Mouse (Mus musculus): Measurements from ENCODE around the gene Exoc3l2. TPM values are rescaled to one million over a fixed set of nuclear protein-coding genes. Genes with fewer than 3 reads are reported as not detected.
"Not testable (repeated sequence)": the region's sequence is repeated elsewhere in the genome, so short reads cannot be mapped to it uniquely, and the experiment has no call there.

Gene Exoc3l2
- polyA plus RNA-seq, 2 experiments = 1.9 to 3.5 TPM

GRCm38 (mm10) chr7:19508150-19508923 is 45.2 kb downstream of the Exoc3l2 start, which contains the start of the genes Bloc1s3 and Trappc6a:
Bloc1s3 (minus strand) TSS chr7:19508367.
Trappc6a (plus strand) TSS chr7:19508395.
- WGBS = under 1% methylated on average over 56 of the region's 56 CpGs
- H3K4me3 ChIP-seq (replicated peaks; ENCODE audit: low read length) = peak within 1 kb of the TSS; percentile 84
- DNase-seq (ENCODE audit: low spot score) (peak; percentile 95), ATAC-seq (ENCODE audit: low FRiP score, low read depth) (peak; percentile 97)
- peaks cover 7% of the 10 kb centered on the region for H3K4me1 ChIP-seq (ENCODE audit: control insufficient read depth, insufficient read depth, low read length)
- TF ChIP-seq POLR2A (IDR thresholded peaks at IDR 0.05; ENCODE audit: borderline replicate concordance, extremely low read depth, insufficient read depth, insufficient read length) = 0 out of 2 replicates have a peak, but pooled peaks have one; percentile 71
- H3K9ac ChIP-seq (ENCODE audit: low read depth, low read length, severe bottlenecking) = peak within 1 kb of the TSS; percentile 80
- peak within 1 kb of the TSS; percentile 98 for H3K4me2 ChIP-seq (replicated peaks; ENCODE audit: low read depth, low read length, severe bottlenecking)
- H3K36me3 ChIP-seq (ENCODE audit: control insufficient read depth, insufficient read depth, low read length) = no peaks in the 10 kb centered on the region
- no peaks in the 10 kb centered on the region for H3K9me3 ChIP-seq (ENCODE audit: control insufficient read depth, low read length)
- H3K27ac ChIP-seq (replicated peaks; ENCODE audit: low read depth, low read length) = peak within 1 kb of the TSS; percentile 19; the same call in 1 of the 2 replicates
- H3K27me3 ChIP-seq (ENCODE audit: control insufficient read depth, insufficient read depth, low read length) = no peaks in the 10 kb centered on the region

- no peaks in the 10 kb centered on the region for H3K27me3 ChIP-seq (ENCODE audit: control insufficient read depth, insufficient read depth, low read length)
- TF ChIP-seq POLR2A (IDR thresholded peaks at IDR 0.05; ENCODE audit: borderline replicate concordance, extremely low read depth, insufficient read depth, insufficient read length) = no peak
- peak; percentile 5 for ATAC-seq (ENCODE audit: low FRiP score, low read depth)
- no peaks in the 10 kb centered on the region for H3K9me3 ChIP-seq (ENCODE audit: control insufficient read depth, low read length)
- peak overlapping the region; percentile 80 for H3K9ac ChIP-seq (ENCODE audit: low read depth, low read length, severe bottlenecking)
- no peaks in the 10 kb centered on the region for H3K36me3 ChIP-seq (ENCODE audit: control insufficient read depth, insufficient read depth, low read length)
- H3K4me3 ChIP-seq (replicated peaks; ENCODE audit: low read length) = peak overlapping the region; percentile 84
- DNase-seq (ENCODE audit: low spot score) = no peak
- H3K4me1 ChIP-seq (ENCODE audit: control insufficient read depth, insufficient read depth, low read length) = peaks cover 7% of the 10 kb centered on the region
- peak overlapping the region; percentile 98 for H3K4me2 ChIP-seq (replicated peaks; ENCODE audit: low read depth, low read length, severe bottlenecking)
- 7% methylated on average over 15 of the region's 15 CpGs for WGBS
- no peak overlapping the region for H3K27ac ChIP-seq (replicated peaks; ENCODE audit: low read depth, low read length)
Observed at GRCm38 (mm10) chr7:19508924-19509568, 45.9 kb downstream of the Exoc3l2 start.

GRCm38 (mm10) chr7:19509786-19510185 is 46.7 kb downstream of the Exoc3l2 start:
- no peak for TF ChIP-seq POLR2A (IDR thresholded peaks at IDR 0.05; ENCODE audit: borderline replicate concordance, extremely low read depth, insufficient read depth, insufficient read length)
- no peak for DNase-seq (ENCODE audit: low spot score)
- H3K9ac ChIP-seq (ENCODE audit: low read depth, low read length, severe bottlenecking) = no peak overlapping the region
- no peaks in the 10 kb centered on the region for H3K36me3 ChIP-seq (ENCODE audit: control insufficient read depth, insufficient read depth, low read length)
- 94% methylated on average over 7 of the region's 7 CpGs for WGBS
- no peak overlapping the region for H3K27ac ChIP-seq (replicated peaks; ENCODE audit: low read depth, low read length)
- no peak for ATAC-seq (ENCODE audit: low FRiP score, low read depth)
- no peaks in the 10 kb centered on the region for H3K9me3 ChIP-seq (ENCODE audit: control insufficient read depth, low read length)
- H3K4me1 ChIP-seq (ENCODE audit: control insufficient read depth, insufficient read depth, low read length) = peaks cover 7% of the 10 kb centered on the region
- peak overlapping the region; percentile 98; the same call in 1 of the 2 replicates for H3K4me2 ChIP-seq (replicated peaks; ENCODE audit: low read depth, low read length, severe bottlenecking)
- peak overlapping the region; percentile 84; the same call in 1 of the 2 replicates for H3K4me3 ChIP-seq (replicated peaks; ENCODE audit: low read length)
- no peaks in the 10 kb centered on the region for H3K27me3 ChIP-seq (ENCODE audit: control insufficient read depth, insufficient read depth, low read length)

- not testable (repeated sequence) for H3K9me3 ChIP-seq (ENCODE audit: control insufficient read depth, low read length); H3K4me2 ChIP-seq (replicated peaks; ENCODE audit: low read depth, low read length, severe bottlenecking); H3K36me3 ChIP-seq (ENCODE audit: control insufficient read depth, insufficient read depth, low read length); DNase-seq (ENCODE audit: low spot score); H3K27me3 ChIP-seq (ENCODE audit: control insufficient read depth, insufficient read depth, low read length); H3K4me1 ChIP-seq (ENCODE audit: control insufficient read depth, insufficient read depth, low read length); H3K27ac ChIP-seq (replicated peaks; ENCODE audit: low read depth, low read length); H3K4me3 ChIP-seq (replicated peaks; ENCODE audit: low read length); H3K9ac ChIP-seq (ENCODE audit: low read depth, low read length, severe bottlenecking); ATAC-seq (ENCODE audit: low FRiP score, low read depth)
- 81% methylated on average over 7 of the region's 7 CpGs for WGBS
Observed at GRCm38 (mm10) chr7:19511934-19512333, 48.8 kb downstream of the Exoc3l2 start.

- Histone ChIP-seq H3K36me3 (ENCODE audit: control insufficient read depth, insufficient read depth, low read length) (no peaks in the 10 kb centered on the region), H3K4me3 (replicated peaks; ENCODE audit: low read length) (no peak overlapping the region), H3K9ac (ENCODE audit: low read depth, low read length, severe bottlenecking) (no peak overlapping the region), H3K4me1 (ENCODE audit: control insufficient read depth, insufficient read depth, low read length) (peaks cover 7% of the 10 kb centered on the region), H3K4me2 (replicated peaks; ENCODE audit: low read depth, low read length, severe bottlenecking) (no peak overlapping the region), H3K9me3 (ENCODE audit: control insufficient read depth, low read length) (no peaks in the 10 kb centered on the region), H3K27ac (replicated peaks; ENCODE audit: low read depth, low read length) (no peak overlapping the region), H3K27me3 (ENCODE audit: control insufficient read depth, insufficient read depth, low read length) (peaks cover under 1% of the 10 kb centered on the region)
- TF ChIP-seq POLR2A (IDR thresholded peaks at IDR 0.05; ENCODE audit: borderline replicate concordance, extremely low read depth, insufficient read depth, insufficient read length) = no peak
- DNase-seq (ENCODE audit: low spot score) (no peak), ATAC-seq (ENCODE audit: low FRiP score, low read depth) (no peak)
- WGBS = 72% methylated on average over 6 of the region's 6 CpGs
Observed at GRCm38 (mm10) chr7:19512353-19512752, 49.2 kb downstream of the Exoc3l2 start.
